Mouse (Mus musculus) liver, embryonic 14.5 days (tissue): Measurements from ENCODE around the gene Orc3. TPM values are rescaled to one million over a fixed set of nuclear protein-coding genes. Genes with fewer than 3 reads are reported as not detected.

Experiments used
- ATAC-seq: fragments of 200-750 bp; cut with Nextera tagmentation; 2 replicates; pipeline ENCODE4 v1.8.0; 2017; ENCODE audit warnings: moderate number of reproducible peaks, mild to moderate bottlenecking, moderate library complexity; ENCODE audit not compliant: insufficient read depth
- DNase-seq, 3 experiments: peaks; one replicate each; pipeline ENCODE4 v3.0.0-alpha.2; 2012 to 2013; ENCODE audit warnings: low read depth in 3 of 3, low spot score in 3 of 3
- H3K27ac ChIP-seq: fragments of 300-500 bp; sonication (generic); 2 replicates; pipeline ENCODE4 v1.5.1; 2014; ENCODE audit warnings: moderate library complexity, mild to moderate bottlenecking, control low read depth, inconsistent platforms
- H3K27me3 ChIP-seq: fragments of 300-500 bp; sonication (generic); 2 replicates; pipeline ENCODE4 v1.6.1; 2014; ENCODE audit warnings: mild to moderate bottlenecking, low read length, moderate library complexity; ENCODE audit not compliant: control insufficient read depth, insufficient read depth
- H3K36me3 ChIP-seq: fragments of 300-500 bp; sonication (generic); replicated peaks from 2 replicates; pipeline ENCODE4 v1.6.1; 2014; ENCODE audit warnings: low read depth; ENCODE audit not compliant: control insufficient read depth, insufficient read depth
- H3K4me1 ChIP-seq, 2 experiments: fragments of 200-500 bp in 1 of 2; fragments of 300-500 bp in 1 of 2; sonication (generic) in 1 of 2; replicated peaks; 2 replicates each; pipeline ENCODE4 v1.6.1; 2012 to 2014; ENCODE audit warnings: antibody characterized with exemption in 1 of 2, inconsistent platforms in 1 of 2, low read length in 1 of 2; ENCODE audit not compliant: control insufficient read depth in 2 of 2, insufficient read depth in 2 of 2
- H3K4me2 ChIP-seq: fragments of 300-500 bp; sonication (generic); 2 replicates; pipeline ENCODE4 v1.6.1; 2014; ENCODE audit warnings: low read depth, mild to moderate bottlenecking, control low read depth, moderate library complexity
- H3K4me3 ChIP-seq, 2 experiments: fragments of 200-500 bp in 1 of 2; fragments of 300-500 bp in 1 of 2; sonication (generic) in 1 of 2; 2 replicates each; pipeline ENCODE4 v1.5.1; 2012 to 2014; ENCODE audit warnings: low read depth in 2 of 2, low read length in 2 of 2, mild to moderate bottlenecking in 2 of 2, control low read depth in 1 of 2, inconsistent platforms in 1 of 2, moderate library complexity in 1 of 2; ENCODE audit not compliant: insufficient read depth in 1 of 2
- H3K9ac ChIP-seq: fragments of 300-500 bp; sonication (generic); replicated peaks from 2 replicates; pipeline ENCODE4 v1.6.1; 2014; ENCODE audit warnings: mild to moderate bottlenecking, control low read depth, moderate library complexity
- H3K9me3 ChIP-seq: fragments of 300-500 bp; sonication (generic); 2 replicates; pipeline ENCODE4 v1.6.1; 2016; ENCODE audit warnings: low read length, mixed read lengths; ENCODE audit not compliant: control insufficient read depth
- CTCF ChIP-seq: IDR thresholded peaks from 2 replicates; pipeline ENCODE4 v1.5.1; 2016; ENCODE audit warnings: antibody characterized with exemption, low read depth, control low read depth
- EP300 ChIP-seq: IDR thresholded peaks from 2 replicates; pipeline ENCODE4 v1.6.1; 2016; ENCODE audit warnings: antibody characterized with exemption, low read depth
- WGBS: fragments of 180-500 bp; shearing (Covaris S2); extraction: QIAGEN DNeasy Blood & Tissue Kit; methylation state at CpG from one replicate; pipeline ENCODE4 v1.1.7; 2014; ENCODE audit not compliant: insufficient replicate concordance; 5-methylcytosine and 5-hydroxymethylcytosine counted together
- polyA plus RNA-seq, 2 experiments: library from polyadenylated mRNA; depleted of rRNA in 1 of 2; stranded (reverse) in 1 of 2; unstranded in 1 of 2; fragments of >200 nt; fragmentation: Nextera tagmentation in 1 of 2; extraction: Ambion mirVana in 1 of 2; gene quantifications; 2 replicates each; pipeline versions ENCODE4 v1.2.1 to v1.2.3; 2012 to 2014

Gene Orc3
- polyA plus RNA-seq, 2 experiments = 21.9 to 45.0 TPM

DNA sequence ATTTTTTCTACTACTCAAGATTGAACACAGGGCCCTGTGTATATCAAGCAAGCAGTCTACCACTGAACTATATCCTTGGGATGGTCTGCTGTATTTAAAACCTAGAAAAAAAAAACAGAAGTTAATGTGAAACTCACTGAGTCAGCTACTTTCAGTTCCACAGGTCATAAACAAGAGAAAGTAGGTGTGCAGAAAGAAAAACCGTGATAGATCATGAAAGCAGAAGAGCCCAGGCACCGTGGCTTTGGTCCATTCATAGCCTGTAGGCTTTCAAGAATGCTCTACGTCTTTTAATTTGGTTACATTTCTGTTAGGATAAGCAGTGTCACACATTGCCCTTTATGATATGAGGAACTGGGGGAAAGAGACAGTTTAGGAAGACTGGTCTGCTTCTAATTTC, 88.0 kb downstream of the Orc3 start:
- no peak overlapping the region for H3K4me3 ChIP-seq
- no peak overlapping the region for H3K27ac ChIP-seq
- no peaks in the 10 kb centered on the region for H3K36me3 ChIP-seq
- H3K27me3 ChIP-seq = no peaks in the 10 kb centered on the region
- no peak for ATAC-seq
- H3K9ac ChIP-seq = no peak overlapping the region
- no peaks in the 10 kb centered on the region for H3K4me1 ChIP-seq
- no peaks in the 10 kb centered on the region for H3K9me3 ChIP-seq
- TF ChIP-seq CTCF (no peak), EP300 (no peak)
- WGBS = 44% methylated on average over 3 of the region's 3 CpGs
- no peak overlapping the region for H3K4me2 ChIP-seq
- DNase-seq = no peak

DNA sequence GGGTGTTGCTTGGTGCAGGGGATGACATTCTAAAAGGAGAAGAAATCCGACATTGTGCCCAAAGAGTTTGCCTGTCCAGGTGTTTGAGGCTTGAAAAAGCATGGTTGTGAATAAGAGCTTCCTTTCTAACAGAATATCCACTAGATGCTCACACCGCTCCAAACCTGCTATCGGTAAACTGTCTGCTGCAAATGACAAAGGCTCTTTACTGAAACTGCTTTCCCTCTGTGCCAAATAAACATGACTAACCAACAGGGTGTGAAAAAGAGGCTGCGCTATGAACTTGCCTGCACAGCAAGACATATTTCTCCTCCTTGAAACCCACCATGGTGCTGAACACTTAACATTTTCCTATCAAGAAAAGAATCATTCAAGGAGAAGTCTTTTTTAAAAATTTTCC, 91.2 kb downstream of the Orc3 start:
- Histone ChIP-seq H3K4me1 (no peaks in the 10 kb centered on the region), H3K27me3 (no peaks in the 10 kb centered on the region), H3K9me3 (no peaks in the 10 kb centered on the region), H3K4me3 (no peak overlapping the region), H3K9ac (no peak overlapping the region), H3K27ac (no peak overlapping the region), H3K4me2 (no peak overlapping the region), H3K36me3 (no peaks in the 10 kb centered on the region)
- DNase-seq (no peak), ATAC-seq (no peak)
- no peak for TF ChIP-seq EP300
- no peak for TF ChIP-seq CTCF
- 72% methylated on average over 4 of the region's 4 CpGs for WGBS

DNA sequence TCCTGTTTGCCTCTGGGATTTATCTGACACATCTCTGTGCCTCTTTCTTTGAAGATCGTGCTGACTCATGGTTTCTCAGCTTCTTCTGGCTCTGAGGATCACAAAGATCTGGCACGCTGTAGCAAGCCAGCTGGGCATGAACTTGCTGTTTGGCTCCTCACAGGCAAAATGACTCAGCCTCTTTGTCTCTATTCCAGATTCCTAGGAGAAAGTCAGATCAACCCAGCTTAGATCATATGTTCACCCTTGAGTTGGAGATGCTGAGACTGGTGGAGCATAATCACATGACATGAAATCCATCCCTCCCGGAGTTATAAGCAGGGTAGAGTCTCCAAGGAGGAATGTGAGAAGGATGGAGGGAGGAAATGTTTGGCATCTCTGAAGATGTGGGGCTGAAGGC, 91.9 kb downstream of the Orc3 start:
- H3K27me3 ChIP-seq = no peaks in the 10 kb centered on the region
- H3K4me3 ChIP-seq = no peak overlapping the region
- no peaks in the 10 kb centered on the region for H3K36me3 ChIP-seq
- TF ChIP-seq EP300 (no peak), CTCF (no peak)
- DNase-seq = no peak
- 46% methylated on average over 3 of the region's 3 CpGs for WGBS
- no peak overlapping the region for H3K9ac ChIP-seq
- no peak overlapping the region for H3K4me2 ChIP-seq
- no peak for ATAC-seq
- H3K9me3 ChIP-seq = no peaks in the 10 kb centered on the region
- no peak overlapping the region for H3K27ac ChIP-seq
- H3K4me1 ChIP-seq = no peaks in the 10 kb centered on the region

Other genes starting within 250 kb of the Orc3 start
- gene Akirin2, start 64.0 kb downstream of the Orc3 start, polyA plus RNA-seq (2012; rRNA removed) = 16.1 and 27.4 TPM in 2 replicates
- 19.7 and 23.8 TPM in 2 replicates for gene Akirin2, start 64.0 kb downstream of the Orc3 start, polyA plus RNA-seq (2014; fragmentation: Nextera tagmentation; extraction: Ambion mirVana)
- 9.9 and 17.4 TPM in 2 replicates for gene Rars2, start within 50 bp of the Orc3 start, polyA plus RNA-seq (2012; rRNA removed)
- 23.5 and 28.4 TPM in 2 replicates for gene Rars2, start within 50 bp of the Orc3 start, polyA plus RNA-seq (2014; fragmentation: Nextera tagmentation; extraction: Ambion mirVana)
- 5.1 and 8.3 TPM in 2 replicates for gene Slc35a1, start 72.5 kb upstream of the Orc3 start, polyA plus RNA-seq (2012; rRNA removed)
- gene Slc35a1, start 72.5 kb upstream of the Orc3 start, polyA plus RNA-seq (2014; fragmentation: Nextera tagmentation; extraction: Ambion mirVana) = 9.4 and 10.0 TPM in 2 replicates
- gene Cfap206, start 115.3 kb upstream of the Orc3 start, polyA plus RNA-seq (2012; rRNA removed) = not detected in 2 replicates
- not detected in 2 replicates for gene Cfap206, start 115.3 kb upstream of the Orc3 start, polyA plus RNA-seq (2014; fragmentation: Nextera tagmentation; extraction: Ambion mirVana)
- not detected in 2 replicates for gene Gm136, start 141.3 kb upstream of the Orc3 start, polyA plus RNA-seq (2012; rRNA removed)
- not detected in 2 replicates for gene Gm136, start 141.3 kb upstream of the Orc3 start, polyA plus RNA-seq (2014; fragmentation: Nextera tagmentation; extraction: Ambion mirVana)
- gene Smim8, start 163.5 kb upstream of the Orc3 start, polyA plus RNA-seq (2012; rRNA removed) = 4.0 and 8.5 TPM in 2 replicates
- gene Smim8, start 163.5 kb upstream of the Orc3 start, polyA plus RNA-seq (2014; fragmentation: Nextera tagmentation; extraction: Ambion mirVana) = 26.4 and 30.6 TPM in 2 replicates